Mouse (Mus musculus) macrophage (primary cell): ENCODE measurements around the gene Zfpl1. TPM values are rescaled to one million over a fixed set of nuclear protein-coding genes. Genes with fewer than 3 reads are reported as not detected.
A peak's percentile ranks its signal among the peaks of the same experiment; 100 is the strongest.
"Not testable (repeated sequence)": the region's sequence is repeated elsewhere in the genome, so short reads cannot be mapped to it uniquely, and the experiment has no call there.

Experiments used
- H3K27ac ChIP-seq: fragments of 350-480 bp; formaldehyde crosslinking; 2 replicates; pipeline ENCODE4 v1.9.0; 2021
- H3K36me3 ChIP-seq: fragments of 350-480 bp; formaldehyde crosslinking; 2 replicates; pipeline ENCODE4 v1.9.0; 2021; ENCODE audit errors: inconsistent target
- H3K4me3 ChIP-seq: fragments of 350-480 bp; formaldehyde crosslinking; 2 replicates; pipeline ENCODE4 v1.9.0; 2021; ENCODE audit errors: inconsistent target
- H3K79me2 ChIP-seq: fragments of 350-480 bp; formaldehyde crosslinking; 2 replicates; pipeline ENCODE4 v1.9.0; 2021; ENCODE audit errors: inconsistent target
- WGBS: methylation state at CpG from one replicate; pipeline ENCODE4 v1.1.7; 2026; ENCODE audit warnings: inconsistent platforms; ENCODE audit not compliant: missing documents; 5-methylcytosine and 5-hydroxymethylcytosine counted together
- polyA plus RNA-seq: library from polyadenylated mRNA; stranded (reverse); fragments of 250-400 nt; gene quantifications from 3 replicates; pipeline ENCODE4 v1.2.4, GENCODE M21; 2018; ENCODE audit warnings: inconsistent platforms
- total RNA-seq, 78 experiments: library from RNA; depleted of rRNA; stranded (reverse); fragments of 250-400 nt; gene quantifications; 1 replicate in 9 of 78; 2 replicates in 24 of 78; 3 replicates in 43 of 78; 4 replicates in 2 of 78; pipeline ENCODE4 v1.2.4; 2018; ENCODE audit warnings: inconsistent platforms in 56 of 78

Gene Zfpl1
- total RNA-seq (2018; cell fraction: chromatin; rRNA removed) = 10 to 100 TPM; 12.1 to 56.8 (median 29.7) TPM
- total RNA-seq (2018; cell fraction: cytosol; rRNA removed) = 10 to 100 TPM; 18.2 to 43.2 (median 33.5) TPM
- total RNA-seq (2018; cell fraction: nucleus; rRNA removed) = 10 to 100 TPM; 20.5 to 63.6 (median 32.7) TPM
- polyA plus RNA-seq = 28.7 to 39.1 TPM (median 33.7 TPM) in 3 replicates

- Histone ChIP-seq H3K4me3 (peak within 1 kb of the TSS; percentile 96), H3K36me3 (peaks cover 26% of the 10 kb centered on the region), H3K27ac (peak within 1 kb of the TSS; percentile 64), H3K79me2 (peaks cover 73% of the 10 kb centered on the region)
- under 1% methylated on average over 52 of the region's 58 CpGs for WGBS
Measured at GRCm38 (mm10) chr19:6084478-6085248, at the start of gene Zfpl1, which contains the start of gene Cdca5. Gene Zfpl1, minus strand, starts transcription at chr19:6084956. Gene Cdca5, plus strand, starts transcription at chr19:6084983.

GRCm38 (mm10) chr19:6133197-6133596 lies 48.4 kb upstream of the Zfpl1 start:
- H3K27ac ChIP-seq, H3K36me3 ChIP-seq, H3K79me2 ChIP-seq, H3K4me3 ChIP-seq: not testable (repeated sequence)
- 71% methylated on average over 1 of the region's 1 CpGs for WGBS

GRCm38 (mm10) chr19:6132171-6132827 lies 47.5 kb upstream of the Zfpl1 start:
- Histone ChIP-seq H3K4me3 (no peak overlapping the region), H3K79me2 (no peaks in the 10 kb centered on the region), H3K36me3 (no peaks in the 10 kb centered on the region), H3K27ac (no peak overlapping the region)
- WGBS = 95% methylated on average over 7 of the region's 7 CpGs

- 88% methylated on average over 7 of the region's 7 CpGs for WGBS
- H3K36me3 ChIP-seq, H3K79me2 ChIP-seq, H3K4me3 ChIP-seq, H3K27ac ChIP-seq: not testable (repeated sequence)
Measured at GRCm38 (mm10) chr19:6130414-6131128, 45.8 kb upstream of the Zfpl1 start.

GRCm38 (mm10) chr19:6127760-6128341 lies 43.1 kb upstream of the Zfpl1 start, which contains the start of gene Snx15:
Gene Snx15, minus strand, starts transcription at chr19:6128304.
- Histone ChIP-seq H3K36me3 (0 out of 2 replicates have a peak, but pooled peaks cover 7% of the 10 kb centered on the region), H3K4me3 (peak within 1 kb of the TSS; percentile 67), H3K27ac (peak within 1 kb of the TSS; percentile 81), H3K79me2 (peaks cover 6% of the 10 kb centered on the region; the same call in 1 of the 2 replicates)
- under 1% methylated on average over 32 of the region's 32 CpGs for WGBS

- 63% methylated on average over 9 of the region's 10 CpGs for WGBS
- H3K27ac ChIP-seq = peak overlapping the region; percentile 81
Measured at GRCm38 (mm10) chr19:6126789-6127580, 42.2 kb upstream of the Zfpl1 start.

GRCm38 (mm10) chr19:6126289-6126688 lies 41.5 kb upstream of the Zfpl1 start:
- Histone ChIP-seq H3K36me3 (peaks cover 10% of the 10 kb centered on the region; the same call in 1 of the 2 replicates), H3K27ac (peak overlapping the region; percentile 81), H3K79me2 (peaks cover 6% of the 10 kb centered on the region; the same call in 1 of the 2 replicates), H3K4me3 (no peak overlapping the region; the same call in 1 of the 2 replicates)
- 28% methylated on average over 4 of the region's 4 CpGs for WGBS

More at GRCm38 (mm10) chr19:6126789-6127580, 42.2 kb upstream of the Zfpl1 start:
- peak overlapping the region; percentile 67 for H3K4me3 ChIP-seq
- H3K36me3 ChIP-seq = peaks cover 8% of the 10 kb centered on the region; the same call in 1 of the 2 replicates
- peaks cover 6% of the 10 kb centered on the region; the same call in 1 of the 2 replicates for H3K79me2 ChIP-seq

- Histone ChIP-seq H3K27ac (no peak overlapping the region), H3K36me3 (peaks cover 10% of the 10 kb centered on the region; the same call in 1 of the 2 replicates), H3K4me3 (no peak overlapping the region), H3K79me2 (peaks cover 6% of the 10 kb centered on the region; the same call in 1 of the 2 replicates)
- 88% methylated on average over 2 of the region's 2 CpGs for WGBS
Measured at GRCm38 (mm10) chr19:6124898-6125297, 40.1 kb upstream of the Zfpl1 start.

GRCm38 (mm10) chr19:6123330-6123729 lies 38.6 kb upstream of the Zfpl1 start:
- Histone ChIP-seq H3K4me3 (no peak overlapping the region), H3K79me2 (peaks cover 6% of the 10 kb centered on the region; the same call in 1 of the 2 replicates), H3K36me3 (peaks cover 10% of the 10 kb centered on the region; the same call in 1 of the 2 replicates), H3K27ac (no peak overlapping the region)
- 95% methylated on average over 8 of the region's 8 CpGs for whole genome bisulfite sequencing

GRCm38 (mm10) chr19:6121761-6122160 lies 37.0 kb upstream of the Zfpl1 start:
- peaks cover 10% of the 10 kb centered on the region; the same call in 1 of the 2 replicates for H3K79me2 ChIP-seq

GRCm38 (mm10) chr19:6118677-6119185 lies 34.0 kb upstream of the Zfpl1 start:
- H3K79me2 ChIP-seq = peaks cover 12% of the 10 kb centered on the region; the same call in 1 of the 2 replicates
- H3K27ac ChIP-seq = peak overlapping the region; percentile 44
- peaks cover 15% of the 10 kb centered on the region; the same call in 1 of the 2 replicates for H3K36me3 ChIP-seq
- WGBS = 1% methylated on average over 8 of the region's 8 CpGs
- H3K4me3 ChIP-seq = peak overlapping the region; percentile 45

More at GRCm38 (mm10) chr19:6121761-6122160, 37.0 kb upstream of the Zfpl1 start:
- H3K4me3 ChIP-seq = no peak overlapping the region
- 93% methylated on average over 15 of the region's 19 CpGs for WGBS
- H3K36me3 ChIP-seq = peaks cover 10% of the 10 kb centered on the region; the same call in 1 of the 2 replicates
- H3K27ac ChIP-seq = no peak overlapping the region

GRCm38 (mm10) chr19:6117986-6118676 lies 33.4 kb upstream of the Zfpl1 start, which contains the start of gene Sac3d1:
Gene Sac3d1, minus strand, starts transcription at chr19:6118650.
- under 1% methylated on average over 77 of the region's 77 CpGs for WGBS
- Histone ChIP-seq H3K36me3 (peaks cover 10% of the 10 kb centered on the region; the same call in 1 of the 2 replicates), H3K27ac (peak within 1 kb of the TSS; percentile 44), H3K4me3 (peak within 1 kb of the TSS; percentile 72), H3K79me2 (peaks cover 12% of the 10 kb centered on the region; the same call in 1 of the 2 replicates)
